Mouse (Mus musculus) limb, embryonic 15.5 days (tissue): ENCODE data around the gene Ephb1. TPM values are rescaled to one million over a fixed set of nuclear protein-coding genes. Genes with fewer than 3 reads are reported as not detected.

Experiments
- ATAC-seq: fragments of 200-750 bp; cut with Nextera tagmentation; 2 replicates; pipeline ENCODE4 v1.8.0; 2017; ENCODE audit warnings: low read depth, moderate TSS enrichment; ENCODE audit not compliant: insufficient number of reproducible peaks, low FRiP score, low TSS enrichment
- H3K27ac ChIP-seq: fragments of 300-500 bp; sonication (generic); 2 replicates; pipeline ENCODE4 v1.5.1; 2015; ENCODE audit warnings: moderate library complexity, mild to moderate bottlenecking, inconsistent platforms
- H3K27me3 ChIP-seq: fragments of 300-500 bp; sonication (generic); 2 replicates; pipeline ENCODE4 v1.6.1; 2015; ENCODE audit warnings: inconsistent platforms
- H3K36me3 ChIP-seq: fragments of 300-500 bp; sonication (generic); 2 replicates; pipeline ENCODE4 v1.6.1; 2015; ENCODE audit warnings: inconsistent platforms
- H3K4me1 ChIP-seq: fragments of 300-500 bp; sonication (generic); 2 replicates; pipeline ENCODE4 v1.6.1; 2015; ENCODE audit warnings: inconsistent platforms
- H3K4me2 ChIP-seq: fragments of 300-500 bp; sonication (generic); 2 replicates; pipeline ENCODE4 v1.6.1; 2015; ENCODE audit warnings: mild to moderate bottlenecking, inconsistent platforms
- H3K4me3 ChIP-seq: fragments of 300-500 bp; sonication (generic); 2 replicates; pipeline ENCODE4 v1.5.1; 2015; ENCODE audit warnings: mild to moderate bottlenecking, inconsistent platforms
- H3K9ac ChIP-seq: fragments of 300-500 bp; sonication (generic); 2 replicates; pipeline ENCODE4 v1.6.1; 2015; ENCODE audit warnings: inconsistent platforms
- H3K9me3 ChIP-seq: fragments of 300-500 bp; sonication (generic); 2 replicates; pipeline ENCODE4 v1.6.1; 2016; ENCODE audit warnings: inconsistent platforms
- WGBS: fragments of 180-500 bp; shearing (Covaris S2); methylation state at CpG from one replicate; pipeline ENCODE4 v1.1.7; 2015; 5-methylcytosine and 5-hydroxymethylcytosine counted together
- polyA plus RNA-seq: library from polyadenylated mRNA; unstranded; fragments of >200 nt; fragmentation: Nextera tagmentation; extraction: Ambion mirVana; gene quantifications from 2 replicates; pipeline ENCODE4 v1.2.1, GENCODE M21; 2015

Ephb1 gene
- polyA plus RNA-seq, 1 experiment from 2014 or later = 2.5 TPM

- H3K9me3 ChIP-seq = no peaks in the 10 kb centered on the region
- no peak overlapping the region for H3K9ac ChIP-seq
- H3K4me2 ChIP-seq = no peak overlapping the region
- 0 out of 2 replicates have a peak, but pooled peaks cover 2% of the 10 kb centered on the region for H3K27me3 ChIP-seq
- 71% methylated on average over 3 of the region's 3 CpGs for WGBS
- no peaks in the 10 kb centered on the region for H3K4me1 ChIP-seq
- H3K27ac ChIP-seq = no peak overlapping the region
- no peak for ATAC-seq
- H3K36me3 ChIP-seq = no peaks in the 10 kb centered on the region
- H3K4me3 ChIP-seq = no peak overlapping the region
These were observed 414.3 kb downstream of the Ephb1 start for GRCm38 (mm10) chr9:101940182-101940581.

GRCm38 (mm10) chr9:101939006-101939405, 415.5 kb downstream of the Ephb1 start:
- ATAC-seq = no peak
- 59% methylated on average over 5 of the region's 5 CpGs for WGBS
- Histone ChIP-seq H3K36me3 (no peaks in the 10 kb centered on the region), H3K27ac (no peak overlapping the region), H3K27me3 (no peaks in the 10 kb centered on the region), H3K4me1 (no peaks in the 10 kb centered on the region), H3K9ac (no peak overlapping the region), H3K4me2 (no peak overlapping the region), H3K4me3 (no peak overlapping the region), H3K9me3 (no peaks in the 10 kb centered on the region)

- Histone ChIP-seq H3K9me3 (no peaks in the 10 kb centered on the region), H3K27ac (no peak overlapping the region), H3K27me3 (no peaks in the 10 kb centered on the region), H3K4me3 (no peak overlapping the region), H3K4me1 (no peaks in the 10 kb centered on the region), H3K9ac (no peak overlapping the region), H3K4me2 (no peak overlapping the region), H3K36me3 (no peaks in the 10 kb centered on the region)
- WGBS = 70% methylated on average over 4 of the region's 4 CpGs
- ATAC-seq = no peak
These were observed 416.4 kb downstream of the Ephb1 start for GRCm38 (mm10) chr9:101938066-101938465.

- Histone ChIP-seq H3K4me3 (no peak overlapping the region), H3K4me1 (no peaks in the 10 kb centered on the region), H3K9me3 (no peaks in the 10 kb centered on the region), H3K27me3 (no peaks in the 10 kb centered on the region), H3K36me3 (no peaks in the 10 kb centered on the region), H3K9ac (no peak overlapping the region), H3K27ac (no peak overlapping the region), H3K4me2 (no peak overlapping the region)
- 78% methylated on average over 8 of the region's 8 CpGs for WGBS
- no peak for ATAC-seq
These were observed 419.6 kb downstream of the Ephb1 start for GRCm38 (mm10) chr9:101934887-101935286.

GRCm38 (mm10) chr9:101933946-101934573, 420.4 kb downstream of the Ephb1 start:
- Histone ChIP-seq H3K27ac (no peak overlapping the region), H3K9ac (no peak overlapping the region), H3K4me1 (no peaks in the 10 kb centered on the region), H3K4me3 (no peak overlapping the region), H3K9me3 (no peaks in the 10 kb centered on the region), H3K27me3 (no peaks in the 10 kb centered on the region), H3K4me2 (no peak overlapping the region), H3K36me3 (no peaks in the 10 kb centered on the region)
- 60% methylated on average over 8 of the region's 8 CpGs for WGBS
- no peak for ATAC-seq

- H3K4me1 ChIP-seq = no peaks in the 10 kb centered on the region
- H3K4me3 ChIP-seq = no peak overlapping the region
- H3K27ac ChIP-seq = no peak overlapping the region
- H3K4me2 ChIP-seq = no peak overlapping the region
- no peak for ATAC-seq
- no peaks in the 10 kb centered on the region for H3K9me3 ChIP-seq
- 46% methylated on average over 4 of the region's 4 CpGs for WGBS
- H3K27me3 ChIP-seq = no peaks in the 10 kb centered on the region
- no peaks in the 10 kb centered on the region for H3K36me3 ChIP-seq
- H3K9ac ChIP-seq = no peak overlapping the region
These were observed 429.7 kb downstream of the Ephb1 start for GRCm38 (mm10) chr9:101924829-101925228.

GRCm38 (mm10) chr9:101922846-101923245, 431.6 kb downstream of the Ephb1 start:
- no peak overlapping the region for H3K9ac ChIP-seq
- 75% methylated on average over 4 of the region's 4 CpGs for WGBS
- no peaks in the 10 kb centered on the region for H3K9me3 ChIP-seq
- H3K4me3 ChIP-seq = no peak overlapping the region
- H3K27ac ChIP-seq = no peak overlapping the region
- no peaks in the 10 kb centered on the region for H3K36me3 ChIP-seq
- no peak for ATAC-seq
- H3K4me2 ChIP-seq = no peak overlapping the region
- H3K4me1 ChIP-seq = no peaks in the 10 kb centered on the region
- no peaks in the 10 kb centered on the region for H3K27me3 ChIP-seq

GRCm38 (mm10) chr9:101919324-101919723, 435.2 kb downstream of the Ephb1 start:
- no peak for ATAC-seq
- H3K4me3 ChIP-seq = no peak overlapping the region
- H3K27me3 ChIP-seq = no peaks in the 10 kb centered on the region
- no peak overlapping the region for H3K4me2 ChIP-seq
- H3K36me3 ChIP-seq = no peaks in the 10 kb centered on the region
- H3K9ac ChIP-seq = no peak overlapping the region
- no peak overlapping the region for H3K27ac ChIP-seq
- no peaks in the 10 kb centered on the region for H3K4me1 ChIP-seq
- WGBS = 75% methylated on average over 5 of the region's 5 CpGs
- H3K9me3 ChIP-seq = no peaks in the 10 kb centered on the region

GRCm38 (mm10) chr9:101918771-101919170, 435.7 kb downstream of the Ephb1 start:
- no peak overlapping the region for H3K9ac ChIP-seq
- no peaks in the 10 kb centered on the region for H3K36me3 ChIP-seq
- WGBS = 80% methylated on average over 4 of the region's 4 CpGs
- no peaks in the 10 kb centered on the region for H3K27me3 ChIP-seq
- ATAC-seq = no peak
- no peak overlapping the region for H3K4me2 ChIP-seq
- no peaks in the 10 kb centered on the region for H3K9me3 ChIP-seq
- no peak overlapping the region for H3K27ac ChIP-seq
- H3K4me3 ChIP-seq = no peak overlapping the region
- H3K4me1 ChIP-seq = no peaks in the 10 kb centered on the region

GRCm38 (mm10) chr9:101915082-101915481, 439.4 kb downstream of the Ephb1 start:
- 80% methylated on average over 2 of the region's 2 CpGs for WGBS
- no peak overlapping the region for H3K4me3 ChIP-seq
- no peak overlapping the region for H3K9ac ChIP-seq
- ATAC-seq = no peak
- no peak overlapping the region for H3K27ac ChIP-seq
- H3K36me3 ChIP-seq = no peaks in the 10 kb centered on the region
- no peaks in the 10 kb centered on the region for H3K27me3 ChIP-seq
- H3K4me2 ChIP-seq = no peak overlapping the region
- no peaks in the 10 kb centered on the region for H3K9me3 ChIP-seq
- no peaks in the 10 kb centered on the region for H3K4me1 ChIP-seq

- Histone ChIP-seq H3K9me3 (no peaks in the 10 kb centered on the region), H3K4me2 (no peak overlapping the region), H3K27ac (no peak overlapping the region), H3K9ac (no peak overlapping the region), H3K36me3 (no peaks in the 10 kb centered on the region), H3K27me3 (no peaks in the 10 kb centered on the region), H3K4me1 (no peaks in the 10 kb centered on the region), H3K4me3 (no peak overlapping the region)
- no peak for ATAC-seq
- WGBS = 42% methylated on average over 9 of the region's 9 CpGs
These were observed 443.2 kb downstream of the Ephb1 start for GRCm38 (mm10) chr9:101911176-101911866.

GRCm38 (mm10) chr9:101909491-101909890, 445.0 kb downstream of the Ephb1 start:
- H3K4me1 ChIP-seq = no peaks in the 10 kb centered on the region
- no peak overlapping the region for H3K4me2 ChIP-seq
- H3K36me3 ChIP-seq = no peaks in the 10 kb centered on the region
- H3K9ac ChIP-seq = no peak overlapping the region
- H3K27me3 ChIP-seq = no peaks in the 10 kb centered on the region
- H3K9me3 ChIP-seq = no peaks in the 10 kb centered on the region
- no peak for ATAC-seq
- WGBS = 87% methylated on average over 4 of the region's 4 CpGs
- no peak overlapping the region for H3K27ac ChIP-seq
- no peak overlapping the region for H3K4me3 ChIP-seq
